Mouse (Mus musculus): ENCODE measurements around the gene Adam8.
A peak's percentile ranks its signal among the peaks of the same experiment; 100 is the strongest.

Gene Adam8

DNA sequence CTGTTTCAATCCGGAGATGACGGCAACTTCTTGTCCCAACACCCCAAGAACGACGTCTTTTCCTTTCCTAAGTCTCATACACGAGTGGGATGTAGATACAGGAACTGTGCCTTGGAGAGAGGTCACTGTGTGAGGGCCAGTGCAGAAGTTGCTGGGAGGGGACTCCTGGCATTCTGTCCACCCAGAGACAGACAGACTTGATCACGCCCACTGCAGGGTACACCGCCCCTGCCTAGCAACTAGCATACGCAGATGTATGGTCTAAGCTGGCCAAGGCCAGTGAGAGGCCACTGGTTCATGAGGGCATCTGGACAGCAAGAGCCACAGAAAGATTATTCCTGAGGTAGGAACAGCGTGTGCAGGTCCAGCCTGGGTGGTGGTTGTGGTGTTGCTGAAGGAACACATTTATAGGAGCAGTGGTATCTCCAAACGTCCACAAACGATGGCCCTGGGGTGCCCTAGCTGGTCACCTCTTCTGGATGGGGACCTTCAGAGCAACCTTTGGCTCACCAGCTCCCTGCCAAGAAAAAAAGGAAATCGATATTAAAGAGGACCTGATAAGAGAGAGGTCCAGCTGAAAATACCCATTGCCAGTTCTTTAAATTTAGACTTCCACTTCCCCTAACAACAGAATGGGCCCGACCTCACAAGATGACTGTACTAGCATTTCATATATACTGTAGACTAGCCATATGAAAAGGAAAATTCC, 13.2 kb downstream of the Adam8 start:
- peak in 1 of 2 experiments; percentile 13 for DNase-seq (ENCODE audit: low spot score in 2 of 2)

DNA sequence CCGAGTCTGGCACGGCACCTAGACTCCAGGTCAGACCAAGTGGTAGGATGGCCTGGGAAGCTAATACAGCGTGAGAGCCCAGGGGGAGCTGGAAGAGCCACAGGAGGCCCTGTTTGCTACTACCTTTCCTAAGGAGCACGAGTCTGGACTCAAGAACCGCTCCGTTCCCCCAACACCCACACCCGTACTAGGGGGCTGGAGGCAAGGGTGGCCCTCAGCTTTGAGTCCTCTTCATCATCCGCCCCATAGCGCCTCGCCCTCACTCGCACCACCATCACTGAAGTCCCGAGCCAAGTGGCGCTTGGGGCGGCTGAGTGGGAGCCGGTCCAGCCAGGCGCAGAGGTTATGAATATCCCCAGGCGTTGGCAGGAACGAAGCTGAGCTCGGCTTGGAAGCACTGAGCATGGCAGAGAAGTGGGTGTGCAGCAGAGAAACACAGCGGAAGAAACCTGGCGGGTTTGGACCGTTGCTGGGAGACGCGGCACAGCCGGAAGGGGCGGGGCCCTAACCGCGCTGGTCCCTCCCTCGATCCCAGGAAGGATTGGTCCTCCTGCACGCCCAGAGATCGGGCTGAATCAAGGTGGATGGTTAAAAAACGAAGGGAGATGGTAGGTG, 14.0 kb downstream of the Adam8 start, which contains the start of gene 6430531B16Rik:
Gene 6430531B16Rik (minus strand): TSS at position 478 of the 615 bp plus-strand sequence.
- peak; percentile 65 to 82 for DNase-seq (ENCODE audit: low spot score in 2 of 2)

DNA sequence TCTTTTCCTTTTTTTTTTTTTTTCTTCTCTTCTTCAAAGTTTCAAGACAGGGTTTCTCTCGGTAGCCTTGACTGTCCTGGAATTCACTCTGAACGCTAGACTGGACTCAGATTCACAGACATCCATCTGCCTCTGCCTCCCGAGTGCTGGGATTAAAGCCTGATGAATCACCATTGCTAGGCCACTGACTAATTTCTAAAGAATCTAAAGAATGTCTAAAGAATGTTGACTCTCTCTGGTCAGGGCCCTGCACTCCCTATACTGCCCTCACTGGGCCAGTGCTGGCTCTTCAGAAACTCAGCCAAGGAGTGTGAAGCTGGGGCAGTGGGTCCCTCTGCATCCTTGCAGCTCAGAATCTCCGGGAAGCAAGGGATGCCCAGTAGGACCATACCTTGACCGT, 16.9 kb downstream of the Adam8 start:
- DNase-seq (ENCODE audit: low spot score in 2 of 2) = no peak

DNA sequence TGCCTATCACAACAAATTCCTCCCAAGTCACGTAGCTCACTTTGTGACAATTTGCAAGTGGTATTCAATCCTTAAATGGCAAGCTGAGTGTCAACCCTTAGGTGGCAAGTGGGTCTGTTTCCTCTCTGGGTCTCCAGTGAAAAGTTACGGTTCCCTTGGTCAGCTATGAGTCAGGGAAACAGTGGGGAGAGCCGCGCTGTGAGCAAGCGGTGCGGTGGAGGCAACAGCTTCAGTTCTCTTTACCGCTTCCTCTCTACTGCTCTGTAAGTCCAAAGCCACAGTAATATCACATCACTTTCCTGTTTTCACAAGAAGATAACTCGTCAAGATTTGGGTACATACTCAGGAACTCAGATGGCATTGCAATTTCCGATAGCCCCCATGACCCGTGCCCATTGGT, 18.1 kb downstream of the Adam8 start:
- DNase-seq (ENCODE audit: low spot score in 2 of 2) = no peak

DNA sequence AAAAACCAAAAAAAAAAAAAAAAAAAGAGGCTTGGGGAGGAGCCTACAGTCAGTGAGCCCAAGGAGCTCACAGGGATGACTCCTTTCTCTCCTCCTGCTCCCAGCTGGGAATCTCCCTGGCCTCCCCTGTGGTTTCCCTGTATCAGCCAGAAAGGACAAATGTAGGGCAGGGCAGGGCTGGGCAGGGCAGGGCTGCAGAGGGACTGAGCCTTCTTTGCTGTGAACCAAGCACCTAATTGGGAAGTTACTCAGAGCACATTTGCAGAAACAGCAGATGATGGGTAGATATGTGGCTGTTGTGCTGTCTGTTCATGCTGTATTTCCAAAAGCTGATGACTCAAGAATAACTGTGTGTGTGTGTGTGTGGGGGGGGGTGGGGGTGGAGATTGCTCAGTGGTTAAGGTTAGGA, 19.4 kb downstream of the Adam8 start:
- DNase-seq (ENCODE audit: low spot score in 2 of 2) = no peak

DNA sequence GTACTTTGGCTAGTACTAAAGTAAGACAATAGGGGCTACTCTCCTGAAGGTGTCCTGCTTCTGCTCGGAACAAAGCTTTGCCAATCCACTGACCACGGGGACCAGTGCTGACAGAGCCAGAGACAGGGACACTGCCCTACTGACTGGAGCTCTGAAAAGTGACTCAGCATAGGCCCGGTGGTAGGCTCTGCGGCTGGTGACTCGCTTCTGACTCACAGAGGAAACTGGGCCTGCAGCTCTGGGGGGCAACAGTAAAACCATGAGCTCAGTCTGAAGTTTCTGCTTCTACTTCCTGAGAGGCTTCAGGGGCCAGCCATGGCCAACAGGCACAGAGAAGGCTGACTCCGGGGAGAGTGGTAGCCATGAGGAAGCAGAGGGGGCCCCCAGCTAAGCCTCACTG, 20.9 kb downstream of the Adam8 start:
- DNase-seq (ENCODE audit: low spot score in 2 of 2) = no peak

DNA sequence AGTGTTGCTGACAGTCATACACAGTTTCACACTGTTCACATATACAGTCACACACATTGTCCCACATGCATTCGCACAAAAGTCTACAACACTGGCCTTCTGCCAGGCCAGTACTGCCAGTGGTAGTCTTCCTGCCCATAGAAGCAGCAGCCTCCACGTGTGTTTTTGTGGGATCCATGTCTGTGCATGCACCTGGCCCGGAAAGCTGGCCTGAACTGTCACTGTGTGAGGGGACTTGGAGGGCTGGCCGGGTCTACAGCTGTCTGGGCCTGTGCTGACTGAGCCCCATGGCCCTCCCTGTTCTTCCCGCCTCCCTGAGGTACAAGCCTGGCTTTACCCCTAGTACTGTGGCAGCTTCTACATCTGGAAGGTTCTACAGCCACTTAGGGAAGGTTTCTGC, 21.4 kb downstream of the Adam8 start:
- no peak for DNase-seq (ENCODE audit: low spot score in 2 of 2)

DNA sequence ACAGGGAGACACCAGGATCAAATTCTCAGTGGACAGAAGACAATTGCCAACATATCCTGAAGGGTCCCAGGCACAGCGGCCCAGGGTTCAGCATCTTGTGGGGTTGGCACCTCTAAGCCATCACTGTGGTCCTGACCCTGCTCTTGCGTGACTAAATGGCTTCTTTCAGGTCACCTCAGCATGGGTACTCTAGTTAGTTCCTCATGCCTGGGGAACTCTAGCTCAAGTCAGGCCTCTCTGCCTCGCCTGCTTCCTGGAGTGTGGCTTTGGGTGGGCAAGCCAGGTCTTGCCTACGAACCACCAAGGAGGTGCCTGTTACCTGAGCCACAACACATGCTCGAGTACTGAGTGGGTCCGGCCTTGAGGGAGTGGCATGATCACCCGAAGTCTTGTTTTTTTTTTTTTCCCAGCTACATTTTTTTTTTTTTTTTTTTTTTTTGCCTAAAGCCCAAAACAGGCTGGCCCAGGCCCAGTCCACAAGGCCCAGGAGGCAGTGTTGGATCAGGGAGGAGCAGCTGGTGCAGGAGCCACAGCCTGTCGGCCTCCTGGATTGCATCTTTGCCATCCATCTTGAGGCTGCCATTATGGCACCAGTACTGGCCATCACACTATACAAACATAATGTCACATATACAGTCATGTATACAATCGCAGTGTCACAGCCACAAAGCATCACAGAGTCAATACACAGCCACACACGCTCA, 22.0 kb downstream of the Adam8 start:
- no peak for DNase-seq (ENCODE audit: low spot score in 2 of 2)

DNA sequence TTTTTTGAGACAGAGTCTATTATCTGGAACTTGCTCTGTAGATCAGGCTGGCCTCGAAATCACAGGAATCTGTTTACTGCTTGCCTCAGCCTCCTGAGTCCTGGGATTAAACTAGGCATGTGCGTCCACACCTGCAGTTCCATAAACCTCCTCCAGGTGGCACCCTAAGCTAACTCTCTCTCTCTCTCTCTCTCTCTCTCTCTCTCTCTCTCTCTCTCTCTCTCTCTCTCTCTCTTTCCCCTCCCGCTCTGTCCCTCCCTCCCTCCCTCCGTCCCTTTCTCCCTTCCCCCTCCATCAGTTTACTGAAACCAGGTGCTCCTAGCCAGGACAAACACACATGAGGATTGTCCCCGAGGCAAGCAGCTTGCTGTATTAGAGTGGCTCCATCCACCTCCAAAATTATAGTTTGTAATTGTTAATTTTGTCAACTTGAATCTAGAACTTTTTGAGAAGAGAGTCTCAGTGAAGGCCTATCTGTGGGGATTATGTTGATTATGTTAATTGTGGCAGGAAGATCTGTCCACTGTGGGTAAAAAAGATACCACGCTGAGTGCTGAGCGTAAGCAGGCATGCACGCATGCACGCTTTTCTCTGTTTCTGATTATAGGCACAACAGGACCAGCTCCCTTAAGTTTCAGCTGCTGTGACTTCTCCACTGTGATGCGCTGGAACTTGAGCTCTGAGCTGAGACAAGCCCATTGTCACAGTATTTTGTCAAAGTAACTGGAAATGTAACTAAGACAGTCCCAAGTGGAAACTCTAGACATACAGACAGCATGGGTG, 22.8 kb downstream of the Adam8 start:
- DNase-seq (ENCODE audit: low spot score in 2 of 2) = peak; percentile 81 to 91

DNA sequence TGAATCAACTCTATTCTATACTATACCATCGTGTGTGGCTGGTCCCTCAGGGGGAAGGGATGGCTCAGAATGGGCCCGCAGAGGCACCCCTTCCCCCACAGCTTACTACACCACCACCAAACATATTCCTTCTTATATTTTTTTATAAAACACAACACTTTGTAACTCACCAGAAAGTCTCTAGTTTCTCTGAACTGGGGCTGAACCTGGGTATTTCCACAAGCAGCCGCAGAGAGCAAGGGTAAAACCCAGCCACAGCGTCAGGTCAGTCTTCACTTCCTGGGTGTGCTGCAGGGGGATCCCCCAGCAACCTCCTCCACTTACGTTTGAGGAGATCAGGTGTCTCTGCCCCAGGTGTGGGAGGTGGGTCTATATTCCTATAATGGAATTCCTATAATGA, 23.9 kb downstream of the Adam8 start:
- DNase-seq (ENCODE audit: low spot score in 2 of 2) = no peak

DNA sequence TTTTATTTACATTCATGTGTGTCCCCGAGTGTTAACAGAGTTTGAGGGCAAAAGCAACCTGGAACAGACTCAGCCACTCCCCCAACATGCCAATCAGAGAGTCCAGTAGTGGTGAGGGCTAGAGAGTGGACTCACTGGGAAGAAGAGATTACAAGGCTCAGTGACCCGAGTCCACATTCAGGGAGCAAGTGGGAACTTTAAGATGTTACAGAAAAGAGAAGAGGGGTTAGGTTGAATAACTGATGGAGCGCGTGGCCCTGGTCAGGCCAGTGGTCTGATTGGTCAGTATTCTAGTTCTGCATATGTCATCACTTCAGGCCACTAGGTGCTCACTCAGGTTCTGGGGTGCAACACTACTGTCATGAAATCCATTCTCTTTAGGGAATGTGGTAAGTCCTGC, 25.2 kb downstream of the Adam8 start:
- no peak for DNase-seq (ENCODE audit: low spot score in 2 of 2)

DNA sequence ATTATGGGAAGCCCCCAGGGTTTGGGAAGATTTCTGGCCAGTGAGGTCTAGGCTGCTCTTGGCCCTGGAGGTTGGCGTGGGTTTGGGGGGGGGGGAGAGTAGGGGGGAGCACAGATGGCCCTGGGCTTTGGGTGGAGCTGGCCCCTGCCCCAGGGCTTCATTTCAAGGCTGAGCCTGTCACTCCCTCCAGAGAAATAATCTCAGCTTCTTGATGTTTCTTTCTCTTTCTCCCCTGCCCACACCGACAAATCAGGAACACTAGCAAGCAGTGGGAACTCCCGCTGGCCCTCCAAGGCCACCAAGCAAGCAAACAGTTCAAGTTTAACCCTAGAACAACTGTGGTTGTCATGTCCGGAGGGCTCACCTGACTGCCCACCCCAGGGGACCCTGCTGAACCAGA, 28.5 kb downstream of the Adam8 start:
- no peak for DNase-seq (ENCODE audit: low spot score in 2 of 2)

DNA sequence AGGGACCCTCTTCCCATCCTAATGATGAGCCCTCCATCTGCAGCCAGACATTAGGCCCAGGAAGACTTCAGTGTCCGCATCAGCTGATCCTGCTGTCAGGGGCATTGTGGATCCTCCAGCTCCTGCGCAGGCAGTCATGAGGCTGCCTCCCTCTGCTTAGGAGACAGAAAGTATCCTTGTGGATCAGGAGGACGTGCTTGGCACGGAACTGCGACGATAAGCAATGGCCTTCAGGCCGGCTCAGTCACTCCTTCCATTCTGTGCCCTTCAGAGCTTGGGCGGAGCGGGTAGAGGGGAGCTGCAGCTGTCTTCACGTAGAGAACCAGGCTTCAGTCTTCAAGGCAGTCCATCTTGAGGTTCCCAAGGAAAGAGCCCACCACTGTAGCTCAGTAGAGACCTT, 31.2 kb downstream of the Adam8 start:
- DNase-seq (ENCODE audit: low spot score in 2 of 2) = no peak

DNA sequence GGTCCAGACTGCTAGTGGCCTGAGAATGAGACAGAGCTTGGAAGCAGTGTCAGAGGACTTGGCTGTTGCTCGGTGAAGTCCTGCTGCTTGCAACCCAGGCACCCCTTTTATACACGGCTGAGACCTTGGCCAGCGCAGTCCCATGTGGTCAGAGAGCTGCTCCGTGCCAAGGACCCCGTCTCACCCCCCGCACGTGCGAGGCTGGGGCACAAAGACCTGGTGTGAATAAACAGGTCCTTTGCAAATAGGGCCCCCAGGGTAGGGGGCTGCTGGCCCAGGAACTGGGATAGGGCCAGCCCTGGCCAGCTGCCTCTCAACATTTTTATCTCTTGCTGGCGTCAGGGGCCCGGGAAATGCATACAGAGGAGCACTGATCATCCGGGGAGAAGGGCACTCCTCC, 34.4 kb downstream of the Adam8 start:
- DNase-seq (ENCODE audit: low spot score in 2 of 2) = peak in 1 of 2 experiments; percentile 16

DNA sequence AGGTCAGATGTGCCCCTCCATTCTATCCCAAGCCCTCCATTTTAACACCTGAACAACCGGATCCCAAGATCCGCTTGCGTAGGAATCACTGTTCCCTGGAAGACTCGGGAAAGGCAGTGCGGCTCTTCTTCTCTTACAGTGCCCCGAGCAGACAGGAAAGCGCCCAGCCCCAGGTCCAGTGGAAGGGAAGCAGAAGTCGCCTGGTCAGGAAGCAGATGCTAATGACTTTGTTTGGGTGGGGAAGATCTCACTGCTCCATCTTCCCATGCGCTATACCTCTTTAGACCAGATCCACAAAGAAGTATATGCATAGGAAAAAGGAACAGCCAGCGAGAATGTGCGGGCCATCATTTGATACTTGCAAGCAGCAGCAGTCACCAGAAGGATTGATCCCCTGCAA, 34.9 kb downstream of the Adam8 start:
- DNase-seq (ENCODE audit: low spot score in 2 of 2) = no peak

DNA sequence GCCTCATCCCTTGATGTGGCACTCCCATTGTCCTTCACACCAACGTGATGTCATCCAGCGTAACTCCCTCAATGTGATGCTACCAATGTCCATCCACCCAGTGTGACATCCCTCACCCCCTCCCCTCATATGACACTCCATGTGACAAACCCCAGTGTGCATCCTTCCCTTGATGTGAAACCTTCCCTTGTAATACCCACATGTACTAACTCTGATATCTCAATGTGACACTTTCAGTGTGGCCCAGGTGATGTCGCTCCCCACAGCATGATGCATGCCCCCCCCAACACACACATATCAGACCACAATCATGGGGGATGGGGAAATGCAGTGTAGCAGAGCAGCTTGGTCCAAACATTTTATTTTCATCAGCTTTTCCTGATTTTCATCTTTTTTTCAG, 35.7 kb downstream of the Adam8 start:
- no peak for DNase-seq (ENCODE audit: low spot score in 2 of 2)

DNA sequence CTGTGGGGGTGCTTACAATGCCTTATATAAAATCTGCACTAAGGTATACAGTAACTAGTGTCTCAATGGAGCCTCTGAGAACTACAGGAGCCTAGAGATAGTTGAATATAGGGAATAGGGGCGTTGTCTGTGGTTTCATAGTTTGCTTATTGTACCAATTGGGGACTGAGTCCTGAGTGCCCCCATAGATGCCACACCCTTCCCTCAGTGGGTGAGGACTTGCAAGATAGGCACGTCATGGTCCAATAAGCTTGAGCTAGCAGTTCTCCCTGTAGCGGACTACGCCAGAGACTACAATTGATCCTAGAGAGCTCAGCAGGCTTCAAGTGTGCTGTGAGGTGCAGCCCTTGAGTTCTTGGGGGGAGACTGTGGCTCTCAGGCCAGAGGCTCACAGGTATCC, 36.9 kb downstream of the Adam8 start:
- no peak for DNase-seq (ENCODE audit: low spot score in 2 of 2)

DNA sequence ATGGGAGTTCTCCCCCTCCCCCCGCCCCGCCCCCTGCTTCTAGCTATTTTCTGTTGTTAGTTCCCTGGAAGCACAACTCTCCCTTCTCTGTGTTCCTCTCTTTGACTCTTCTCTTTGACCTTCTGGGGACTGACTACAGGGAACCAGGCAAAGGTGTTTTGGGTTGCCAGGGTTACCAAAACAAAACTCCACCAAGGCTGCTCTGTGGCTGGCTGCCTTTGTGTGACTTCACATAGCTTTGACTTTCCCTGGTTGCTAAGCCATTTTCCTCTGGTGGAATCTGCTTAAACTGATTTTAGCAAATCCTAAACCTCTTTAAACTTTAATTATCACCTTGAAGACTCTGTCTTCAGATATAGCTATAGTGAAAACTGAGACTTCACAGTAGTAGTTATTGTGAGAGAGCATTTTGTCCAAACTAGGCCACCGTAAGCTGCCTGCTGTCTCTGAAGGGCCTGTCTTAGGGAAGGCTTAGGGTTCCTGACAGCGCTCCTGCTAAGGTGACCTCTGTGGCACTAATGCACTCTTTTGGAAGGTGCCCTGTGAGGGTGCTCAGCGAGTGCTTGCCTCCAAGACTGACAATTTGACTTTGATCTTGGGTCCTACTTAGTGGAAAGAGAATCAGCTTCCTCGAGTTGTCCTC, 40.2 kb downstream of the Adam8 start:
- DNase-seq (ENCODE audit: low spot score in 2 of 2) = no peak

DNA sequence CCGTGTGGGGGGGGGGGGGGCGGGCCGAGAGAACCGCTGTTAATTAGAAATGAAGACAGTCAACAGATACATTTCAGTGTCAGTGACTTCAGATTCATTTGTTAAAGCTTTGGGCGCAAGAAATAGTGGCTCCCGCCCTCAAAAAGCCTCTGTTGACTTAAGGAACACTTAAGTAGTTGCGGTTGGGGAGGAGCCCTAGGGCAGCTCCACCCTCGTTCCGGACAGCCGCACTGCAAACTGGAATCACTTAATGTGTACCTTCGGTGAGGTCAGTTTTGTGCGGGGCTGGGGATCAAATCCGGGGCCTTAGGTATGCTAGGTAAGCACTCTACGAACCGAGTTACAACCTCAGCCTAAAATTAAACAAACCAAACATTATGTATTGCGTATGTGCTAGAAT, 41.3 kb downstream of the Adam8 start:
- DNase-seq (ENCODE audit: low spot score in 2 of 2) = no peak

DNA sequence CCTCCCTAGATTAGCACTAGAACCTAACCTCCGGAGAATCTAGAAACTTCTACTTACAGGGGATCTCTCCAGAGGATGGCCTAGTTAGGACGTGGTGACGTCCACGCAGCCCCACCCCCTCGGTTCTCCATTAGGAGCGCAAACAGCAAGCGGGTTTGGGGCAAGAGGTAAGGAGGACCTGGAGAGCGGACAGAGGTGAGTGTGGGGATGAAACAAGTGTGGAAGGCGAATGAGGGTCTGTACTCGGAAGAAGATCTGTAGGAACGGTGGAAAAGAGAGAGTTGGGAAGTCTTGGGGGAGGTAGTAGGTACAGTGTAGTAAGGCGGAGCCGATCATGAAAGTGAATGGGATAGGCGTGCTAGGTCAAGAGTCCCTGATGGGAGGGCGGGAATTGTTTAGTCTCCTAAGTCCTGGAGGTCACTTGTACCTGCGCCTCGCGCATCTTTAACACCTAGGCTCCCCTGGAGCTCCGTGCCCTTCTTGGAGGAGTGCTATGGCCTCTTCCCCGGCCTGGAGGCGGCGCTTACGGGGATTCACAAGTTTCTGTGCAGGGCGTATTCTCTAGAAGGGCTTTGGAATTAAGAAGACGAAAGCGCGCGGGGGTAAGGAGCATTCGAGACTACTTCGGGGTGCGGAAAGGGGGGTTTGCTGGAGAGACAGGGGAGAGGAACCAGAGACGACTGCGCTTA, 41.9 kb downstream of the Adam8 start:
- DNase-seq (ENCODE audit: low spot score in 2 of 2) = no peak

DNA sequence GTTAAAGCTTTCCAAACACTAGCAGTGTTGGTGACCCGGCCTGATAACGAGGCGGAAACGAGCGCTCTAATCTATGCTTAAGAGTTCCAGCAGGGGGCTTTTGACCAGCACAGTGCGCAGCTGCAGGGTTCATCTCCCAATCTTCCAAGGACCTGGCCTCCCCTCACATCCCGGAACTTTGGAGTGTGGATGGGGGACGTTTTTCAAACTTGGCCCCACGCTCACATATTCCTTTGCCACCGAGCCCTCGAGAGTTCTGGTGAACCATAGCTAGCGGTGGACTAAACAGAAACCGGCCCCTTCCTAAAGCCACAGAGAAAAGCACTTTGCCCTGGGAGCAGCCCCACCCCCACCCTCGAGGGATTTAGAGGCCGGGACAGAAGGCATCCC, 42.5 kb downstream of the Adam8 start:
- peak in 1 of 2 experiments; percentile 16 for DNase-seq (ENCODE audit: low spot score in 2 of 2)
